Mouse (Mus musculus): ENCODE measurements around the gene Pqlc2. TPM values are rescaled to one million over a fixed set of nuclear protein-coding genes. Genes with fewer than 3 reads are reported as not detected.

Pqlc2 gene
- polyA plus RNA-seq, 1 experiment from 2014 or later, result 11.5 TPM

- ATAC-seq (ENCODE audit: low FRiP score, low TSS enrichment) (no peak), DNase-seq (no peak)
- Histone ChIP-seq H3K36me3 (ENCODE audit: control insufficient read depth, insufficient read depth, low read length) (peaks cover 4% of the 10 kb centered on the region), H3K4me2 (ENCODE audit: low read length) (no peak overlapping the region), H3K9me3 (ENCODE audit: control insufficient read depth, low read length) (no peaks in the 10 kb centered on the region), H3K27me3 (ENCODE audit: control insufficient read depth, insufficient read depth, low read length) (no peaks in the 10 kb centered on the region), H3K9ac (replicated peaks; ENCODE audit: low read length) (no peak overlapping the region), H3K4me1 (ENCODE audit: control insufficient read depth, insufficient read depth, low read length) (no peaks in the 10 kb centered on the region), H3K4me3 (replicated peaks; ENCODE audit: low read depth, low read length) (no peak overlapping the region), H3K27ac (replicated peaks; ENCODE audit: low read depth, low read length) (no peak overlapping the region)
- WGBS, result 95% methylated on average over 7 of the region's 7 CpGs
Measured at GRCm38 (mm10) chr4:139274573-139274972, 35.9 kb downstream of the Pqlc2 start.

- Histone ChIP-seq H3K4me3 (replicated peaks; ENCODE audit: low read depth, low read length) (no peak overlapping the region), H3K4me2 (ENCODE audit: low read length) (no peak overlapping the region), H3K9ac (replicated peaks; ENCODE audit: low read length) (no peak overlapping the region), H3K36me3 (ENCODE audit: control insufficient read depth, insufficient read depth, low read length) (peaks cover 12% of the 10 kb centered on the region; the same call in 1 of the 2 replicates), H3K27ac (replicated peaks; ENCODE audit: low read depth, low read length) (no peak overlapping the region), H3K9me3 (ENCODE audit: control insufficient read depth, low read length) (no peaks in the 10 kb centered on the region), H3K27me3 (ENCODE audit: control insufficient read depth, insufficient read depth, low read length) (no peaks in the 10 kb centered on the region), H3K4me1 (ENCODE audit: control insufficient read depth, insufficient read depth, low read length) (no peaks in the 10 kb centered on the region)
- ATAC-seq (ENCODE audit: low FRiP score, low TSS enrichment) (no peak), DNase-seq (no peak)
- 93% methylated on average over 10 of the region's 10 CpGs for WGBS
Measured at GRCm38 (mm10) chr4:139272951-139273680, 37.4 kb downstream of the Pqlc2 start.

GRCm38 (mm10) chr4:139271562-139271961 lies 38.9 kb downstream of the Pqlc2 start:
- no peak for ATAC-seq (ENCODE audit: low FRiP score, low TSS enrichment)
- H3K27ac ChIP-seq (replicated peaks; ENCODE audit: low read depth, low read length), result no peak overlapping the region
- no peaks in the 10 kb centered on the region for H3K9me3 ChIP-seq (ENCODE audit: control insufficient read depth, low read length)
- H3K27me3 ChIP-seq (ENCODE audit: control insufficient read depth, insufficient read depth, low read length), result no peaks in the 10 kb centered on the region
- no peaks in the 10 kb centered on the region for H3K4me1 ChIP-seq (ENCODE audit: control insufficient read depth, insufficient read depth, low read length)
- peaks cover 17% of the 10 kb centered on the region; the same call in 1 of the 2 replicates for H3K36me3 ChIP-seq (ENCODE audit: control insufficient read depth, insufficient read depth, low read length)
- no peak for DNase-seq
- no peak overlapping the region for H3K4me2 ChIP-seq (ENCODE audit: low read length)
- H3K4me3 ChIP-seq (replicated peaks; ENCODE audit: low read depth, low read length), result no peak overlapping the region
- no peak overlapping the region for H3K9ac ChIP-seq (replicated peaks; ENCODE audit: low read length)
- WGBS, result 94% methylated on average over 9 of the region's 9 CpGs

- Histone ChIP-seq H3K9ac (replicated peaks; ENCODE audit: low read length) (no peak overlapping the region), H3K4me3 (replicated peaks; ENCODE audit: low read depth, low read length) (no peak overlapping the region), H3K27ac (replicated peaks; ENCODE audit: low read depth, low read length) (no peak overlapping the region), H3K4me1 (ENCODE audit: control insufficient read depth, insufficient read depth, low read length) (no peaks in the 10 kb centered on the region), H3K9me3 (ENCODE audit: control insufficient read depth, low read length) (no peaks in the 10 kb centered on the region), H3K27me3 (ENCODE audit: control insufficient read depth, insufficient read depth, low read length) (no peaks in the 10 kb centered on the region), H3K36me3 (ENCODE audit: control insufficient read depth, insufficient read depth, low read length) (peaks cover 26% of the 10 kb centered on the region), H3K4me2 (ENCODE audit: low read length) (no peak overlapping the region)
- 84% methylated on average over 3 of the region's 3 CpGs for WGBS
- DNase-seq (no peak), ATAC-seq (ENCODE audit: low FRiP score, low TSS enrichment) (no peak)
Measured at GRCm38 (mm10) chr4:139270168-139270567, 40.3 kb downstream of the Pqlc2 start.

- WGBS, result 96% methylated on average over 1 of the region's 1 CpGs
- Histone ChIP-seq H3K36me3 (ENCODE audit: control insufficient read depth, insufficient read depth, low read length) (peaks cover 44% of the 10 kb centered on the region), H3K27me3 (ENCODE audit: control insufficient read depth, insufficient read depth, low read length) (no peaks in the 10 kb centered on the region), H3K4me1 (ENCODE audit: control insufficient read depth, insufficient read depth, low read length) (no peaks in the 10 kb centered on the region), H3K4me2 (ENCODE audit: low read length) (no peak overlapping the region), H3K9ac (replicated peaks; ENCODE audit: low read length) (no peak overlapping the region), H3K9me3 (ENCODE audit: control insufficient read depth, low read length) (no peaks in the 10 kb centered on the region), H3K4me3 (replicated peaks; ENCODE audit: low read depth, low read length) (no peak overlapping the region), H3K27ac (replicated peaks; ENCODE audit: low read depth, low read length) (no peak overlapping the region)
- DNase-seq (no peak), ATAC-seq (ENCODE audit: low FRiP score, low TSS enrichment) (no peak)
Measured at GRCm38 (mm10) chr4:139268242-139268641, 42.3 kb downstream of the Pqlc2 start.

- Histone ChIP-seq H3K9me3 (ENCODE audit: control insufficient read depth, low read length) (no peaks in the 10 kb centered on the region), H3K4me3 (replicated peaks; ENCODE audit: low read depth, low read length) (no peak overlapping the region), H3K9ac (replicated peaks; ENCODE audit: low read length) (no peak overlapping the region), H3K4me2 (ENCODE audit: low read length) (no peak overlapping the region), H3K4me1 (ENCODE audit: control insufficient read depth, insufficient read depth, low read length) (no peaks in the 10 kb centered on the region), H3K27me3 (ENCODE audit: control insufficient read depth, insufficient read depth, low read length) (no peaks in the 10 kb centered on the region), H3K27ac (replicated peaks; ENCODE audit: low read depth, low read length) (no peak overlapping the region), H3K36me3 (ENCODE audit: control insufficient read depth, insufficient read depth, low read length) (peaks cover 53% of the 10 kb centered on the region)
- 95% methylated on average over 3 of the region's 3 CpGs for WGBS
- DNase-seq, result no peak
- no peak for ATAC-seq (ENCODE audit: low FRiP score, low TSS enrichment)
Measured at GRCm38 (mm10) chr4:139267335-139267734, 43.2 kb downstream of the Pqlc2 start.

GRCm38 (mm10) chr4:139266500-139266865 lies 44.0 kb downstream of the Pqlc2 start:
- Histone ChIP-seq H3K9me3 (ENCODE audit: control insufficient read depth, low read length) (no peaks in the 10 kb centered on the region), H3K27ac (replicated peaks; ENCODE audit: low read depth, low read length) (no peak overlapping the region), H3K4me1 (ENCODE audit: control insufficient read depth, insufficient read depth, low read length) (no peaks in the 10 kb centered on the region), H3K36me3 (ENCODE audit: control insufficient read depth, insufficient read depth, low read length) (peaks cover 62% of the 10 kb centered on the region), H3K27me3 (ENCODE audit: control insufficient read depth, insufficient read depth, low read length) (no peaks in the 10 kb centered on the region), H3K9ac (replicated peaks; ENCODE audit: low read length) (no peak overlapping the region), H3K4me3 (replicated peaks; ENCODE audit: low read depth, low read length) (no peak overlapping the region), H3K4me2 (ENCODE audit: low read length) (no peak overlapping the region)
- DNase-seq (no peak), ATAC-seq (ENCODE audit: low FRiP score, low TSS enrichment) (no peak)
- WGBS, result 78% methylated on average over 7 of the region's 7 CpGs

GRCm38 (mm10) chr4:139265783-139266499 lies 44.6 kb downstream of the Pqlc2 start:
- Histone ChIP-seq H3K4me2 (ENCODE audit: low read length) (no peak overlapping the region), H3K9ac (replicated peaks; ENCODE audit: low read length) (no peak overlapping the region), H3K9me3 (ENCODE audit: control insufficient read depth, low read length) (no peaks in the 10 kb centered on the region), H3K27me3 (ENCODE audit: control insufficient read depth, insufficient read depth, low read length) (no peaks in the 10 kb centered on the region), H3K27ac (replicated peaks; ENCODE audit: low read depth, low read length) (no peak overlapping the region), H3K4me3 (replicated peaks; ENCODE audit: low read depth, low read length) (no peak overlapping the region), H3K36me3 (ENCODE audit: control insufficient read depth, insufficient read depth, low read length) (peaks cover 67% of the 10 kb centered on the region), H3K4me1 (ENCODE audit: control insufficient read depth, insufficient read depth, low read length) (no peaks in the 10 kb centered on the region)
- DNase-seq, result no peak
- ATAC-seq (ENCODE audit: low FRiP score, low TSS enrichment), result no peak
- 84% methylated on average over 13 of the region's 13 CpGs for WGBS

GRCm38 (mm10) chr4:139262981-139263380 lies 47.5 kb downstream of the Pqlc2 start:
- no peak overlapping the region for H3K27ac ChIP-seq (replicated peaks; ENCODE audit: low read depth, low read length)
- ATAC-seq (ENCODE audit: low FRiP score, low TSS enrichment), result no peak
- no peak overlapping the region for H3K9ac ChIP-seq (replicated peaks; ENCODE audit: low read length)
- H3K27me3 ChIP-seq (ENCODE audit: control insufficient read depth, insufficient read depth, low read length), result no peaks in the 10 kb centered on the region
- H3K4me2 ChIP-seq (ENCODE audit: low read length), result no peak overlapping the region
- no peak for DNase-seq
- H3K4me3 ChIP-seq (replicated peaks; ENCODE audit: low read depth, low read length), result no peak overlapping the region
- no peaks in the 10 kb centered on the region for H3K4me1 ChIP-seq (ENCODE audit: control insufficient read depth, insufficient read depth, low read length)
- no peaks in the 10 kb centered on the region for H3K9me3 ChIP-seq (ENCODE audit: control insufficient read depth, low read length)
- H3K36me3 ChIP-seq (ENCODE audit: control insufficient read depth, insufficient read depth, low read length), result peaks cover 77% of the 10 kb centered on the region
- 89% methylated on average over 6 of the region's 6 CpGs for WGBS

All from midbrain, embryonic 14.5 days (tissue).